Mouse (Mus musculus) midbrain, embryonic 14.5 days (tissue): Measurements from ENCODE around the gene Sgk1. TPM values are rescaled to one million over a fixed set of nuclear protein-coding genes. Genes with fewer than 3 reads are reported as not detected.

Source experiments
- ATAC-seq: fragments of 200-750 bp; cut with Nextera tagmentation; 2 replicates; pipeline ENCODE4 v1.8.0; 2017; ENCODE audit warnings: moderate number of reproducible peaks, moderate library complexity; ENCODE audit not compliant: low FRiP score, low TSS enrichment
- DNase-seq: peaks from one replicate; pipeline ENCODE4 v3.0.0-alpha.2; 2015
- H3K27ac ChIP-seq: fragments of 300-500 bp; sonication (generic); replicated peaks from 2 replicates; pipeline ENCODE4 v1.5.1; 2014; ENCODE audit warnings: mild to moderate bottlenecking, low read depth, low read length, moderate library complexity
- H3K27me3 ChIP-seq: fragments of 300-500 bp; sonication (generic); 2 replicates; pipeline ENCODE4 v1.6.1; 2014; ENCODE audit warnings: low read length, control low read depth, mixed read lengths; ENCODE audit not compliant: control insufficient read depth, insufficient read depth
- H3K36me3 ChIP-seq: fragments of 300-500 bp; sonication (generic); 2 replicates; pipeline ENCODE4 v1.6.1; 2014; ENCODE audit warnings: low read length, control low read depth; ENCODE audit not compliant: control insufficient read depth, insufficient read depth
- H3K4me1 ChIP-seq: fragments of 300-500 bp; sonication (generic); 2 replicates; pipeline ENCODE4 v1.6.1; 2014; ENCODE audit warnings: mild to moderate bottlenecking, antibody characterized with exemption, low read length, control low read depth; ENCODE audit not compliant: control insufficient read depth, insufficient read depth
- H3K4me2 ChIP-seq: fragments of 300-500 bp; sonication (generic); 2 replicates; pipeline ENCODE4 v1.6.1; 2014; ENCODE audit warnings: mild to moderate bottlenecking, low read length, moderate library complexity
- H3K4me3 ChIP-seq: fragments of 300-500 bp; sonication (generic); replicated peaks from 2 replicates; pipeline ENCODE4 v1.5.1; 2014; ENCODE audit warnings: low read depth, low read length
- H3K9ac ChIP-seq: fragments of 300-500 bp; sonication (generic); replicated peaks from 2 replicates; pipeline ENCODE4 v1.6.1; 2014; ENCODE audit warnings: mild to moderate bottlenecking, low read length, moderate library complexity
- H3K9me3 ChIP-seq: fragments of 300-500 bp; sonication (generic); 2 replicates; pipeline ENCODE4 v1.6.1; 2016; ENCODE audit warnings: low read length, control low read depth, mixed read lengths; ENCODE audit not compliant: control insufficient read depth
- WGBS: fragments of 180-500 bp; shearing (Covaris S2); extraction: QIAGEN DNeasy Blood & Tissue Kit; methylation state at CpG from one replicate; pipeline ENCODE4 v1.1.7; 2014; 5-methylcytosine and 5-hydroxymethylcytosine counted together
- polyA plus RNA-seq: library from polyadenylated mRNA; unstranded; fragments of >200 nt; fragmentation: Nextera tagmentation; extraction: Ambion mirVana; gene quantifications from 2 replicates; pipeline ENCODE4 v1.2.1, GENCODE M21; 2014

Gene Sgk1
- polyA plus RNA-seq, 1 experiment from 2014 or later: 47.9 TPM

DNA sequence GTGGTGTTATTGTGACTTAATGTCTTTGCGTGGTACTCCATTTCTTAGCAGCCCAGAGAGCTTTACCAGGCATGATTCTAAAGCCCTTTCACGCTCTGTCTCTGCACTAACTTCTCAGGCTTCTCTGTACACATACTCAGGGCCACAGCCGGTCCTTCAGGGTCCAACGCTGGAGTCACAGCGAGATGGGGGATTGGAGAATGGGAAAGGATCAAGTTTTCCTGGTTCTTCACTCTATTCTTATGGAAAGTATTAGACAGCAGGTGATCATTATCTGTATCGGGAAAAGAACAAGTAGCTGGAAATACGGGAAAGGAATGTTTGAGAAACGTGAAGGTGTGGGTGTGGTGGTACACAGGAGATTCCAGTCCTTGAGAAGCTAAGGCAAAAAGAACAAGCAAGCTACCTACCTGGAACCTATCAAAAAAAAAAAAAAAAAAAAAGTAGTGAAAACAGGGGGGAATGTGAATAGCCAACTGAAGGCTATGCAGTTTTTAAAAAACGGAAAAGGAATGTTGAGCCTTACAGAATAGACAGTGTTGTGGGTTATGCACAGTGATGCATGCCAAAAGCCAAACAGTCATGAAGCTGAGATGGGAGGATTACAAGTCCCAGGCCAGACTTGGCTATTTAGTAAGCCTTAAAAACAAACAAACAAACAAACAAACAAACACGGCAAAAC, 36.2 kb upstream of the Sgk1 start:
- DNase-seq: no peak
- WGBS: 70% methylated on average over 10 of the region's 10 CpGs
- H3K27me3 ChIP-seq: no peaks in the 10 kb centered on the region
- no peak overlapping the region for H3K4me2 ChIP-seq
- no peaks in the 10 kb centered on the region for H3K9me3 ChIP-seq
- H3K36me3 ChIP-seq: no peaks in the 10 kb centered on the region
- no peak for ATAC-seq
- no peak overlapping the region for H3K27ac ChIP-seq
- no peak overlapping the region for H3K9ac ChIP-seq
- no peak overlapping the region for H3K4me3 ChIP-seq
- H3K4me1 ChIP-seq: peaks cover 2% of the 10 kb centered on the region; the same call in 1 of the 2 replicates

DNA sequence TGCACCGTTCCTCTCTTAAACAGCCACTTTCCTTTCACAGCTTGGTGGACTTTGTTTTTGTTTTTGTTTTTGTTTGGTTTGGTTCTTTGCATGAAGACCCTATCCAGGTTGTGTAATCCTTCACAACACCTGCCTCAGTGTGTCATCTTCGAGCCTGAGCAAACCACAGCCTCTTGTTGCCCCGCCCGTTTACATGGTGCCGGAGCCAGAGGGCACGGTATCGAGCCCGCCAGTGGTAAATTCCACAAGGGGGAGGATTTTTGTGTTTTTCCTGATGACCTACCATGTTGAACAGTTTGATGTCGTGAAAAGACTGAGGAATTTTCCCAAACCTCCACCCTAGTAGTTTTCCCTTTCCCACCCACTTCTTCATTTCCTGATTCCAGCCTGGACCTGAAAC, 35.6 kb upstream of the Sgk1 start:
- 94% methylated on average over 9 of the region's 9 CpGs for WGBS
- no peaks in the 10 kb centered on the region for H3K36me3 ChIP-seq
- ATAC-seq (no peak), DNase-seq (no peak)
- H3K27me3 ChIP-seq: no peaks in the 10 kb centered on the region
- no peak overlapping the region for H3K27ac ChIP-seq
- H3K9ac ChIP-seq: no peak overlapping the region
- no peak overlapping the region for H3K4me3 ChIP-seq
- no peaks in the 10 kb centered on the region for H3K9me3 ChIP-seq
- peaks cover 2% of the 10 kb centered on the region; the same call in 1 of the 2 replicates for H3K4me1 ChIP-seq
- H3K4me2 ChIP-seq: no peak overlapping the region

DNA sequence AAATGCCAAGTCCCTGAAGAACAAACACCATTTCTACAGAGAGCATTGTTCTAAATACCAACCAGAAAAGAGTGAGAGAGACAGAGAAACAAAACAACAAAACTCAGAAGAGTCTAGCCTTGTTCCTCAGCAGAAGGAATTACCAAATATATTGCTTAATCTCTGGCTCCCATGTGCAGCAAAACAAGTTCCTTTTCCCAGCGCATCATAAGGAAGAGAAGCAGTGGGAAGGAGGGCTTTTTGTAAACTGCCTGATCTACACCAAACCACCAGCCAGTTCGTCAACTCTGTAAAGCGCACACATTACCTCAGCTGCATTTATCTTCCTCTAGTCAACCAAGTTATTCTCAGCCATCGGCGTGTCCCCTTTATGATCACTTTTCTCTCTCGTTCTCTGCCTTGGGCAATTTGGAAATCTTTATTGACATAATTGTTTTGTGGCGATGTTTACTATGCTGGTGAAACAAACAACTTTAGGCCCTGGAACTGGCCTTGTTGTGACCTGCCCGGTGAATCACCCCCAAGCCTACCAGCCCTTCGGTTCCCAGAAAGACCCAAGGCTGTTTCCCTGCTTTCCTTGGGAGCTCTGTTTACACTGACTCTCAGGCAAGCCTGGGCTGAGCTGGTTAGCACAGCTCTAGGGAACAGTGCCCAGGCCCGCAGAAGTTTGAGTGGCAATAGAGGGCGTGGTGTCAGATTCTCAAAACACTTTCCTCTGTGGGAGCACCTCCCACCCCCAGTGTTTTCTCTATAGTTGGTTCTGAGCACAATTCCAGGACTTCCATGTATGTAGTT, 34.8 kb upstream of the Sgk1 start:
- Histone ChIP-seq H3K9ac (no peak overlapping the region), H3K9me3 (no peaks in the 10 kb centered on the region), H3K27ac (no peak overlapping the region), H3K4me2 (no peak overlapping the region), H3K4me1 (peaks cover 2% of the 10 kb centered on the region; the same call in 1 of the 2 replicates), H3K36me3 (no peaks in the 10 kb centered on the region), H3K4me3 (no peak overlapping the region), H3K27me3 (no peaks in the 10 kb centered on the region)
- DNase-seq (no peak), ATAC-seq (no peak)
- 93% methylated on average over 11 of the region's 11 CpGs for WGBS

DNA sequence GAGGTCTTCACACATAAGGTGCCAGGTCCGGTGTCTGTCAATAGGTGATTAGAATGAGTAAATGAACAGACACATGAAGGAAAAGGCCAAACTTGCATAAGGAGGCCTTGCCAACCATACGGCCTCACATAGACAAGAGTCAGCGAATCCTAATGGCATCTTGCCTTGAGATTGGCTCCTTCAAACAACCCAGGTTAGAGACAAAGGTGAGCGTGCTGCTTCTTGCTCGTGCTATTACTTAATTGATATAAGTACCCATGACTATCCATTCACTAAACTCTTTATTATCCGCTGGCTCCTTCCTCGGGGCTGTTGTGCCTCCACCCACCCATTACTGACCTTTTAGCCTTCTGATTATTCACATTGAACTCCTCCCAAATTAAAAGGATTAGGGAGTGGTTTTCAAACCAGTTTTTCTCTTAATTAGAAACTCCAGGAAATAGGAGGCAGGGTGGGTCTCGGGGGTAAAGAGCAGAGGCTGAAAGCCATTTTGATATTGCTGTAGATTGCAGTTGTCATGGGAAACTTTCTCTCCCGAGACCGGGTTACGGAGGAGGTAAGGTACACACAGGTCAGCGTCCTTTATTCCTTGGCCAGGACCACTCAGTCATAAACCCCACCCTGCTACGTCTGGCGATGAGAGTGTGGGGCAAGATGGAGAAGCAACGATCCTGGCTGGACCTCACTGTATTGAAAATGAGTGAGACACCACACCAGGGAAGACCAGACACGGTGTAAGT, 33.9 kb upstream of the Sgk1 start:
- no peaks in the 10 kb centered on the region for H3K27me3 ChIP-seq
- 83% methylated on average over 16 of the region's 16 CpGs for WGBS
- no peaks in the 10 kb centered on the region for H3K9me3 ChIP-seq
- ATAC-seq (no peak), DNase-seq (no peak)
- H3K4me2 ChIP-seq: no peak overlapping the region
- no peak overlapping the region for H3K9ac ChIP-seq
- no peak overlapping the region for H3K4me3 ChIP-seq
- no peak overlapping the region for H3K27ac ChIP-seq
- H3K4me1 ChIP-seq: peaks cover 2% of the 10 kb centered on the region; the same call in 1 of the 2 replicates
- no peaks in the 10 kb centered on the region for H3K36me3 ChIP-seq

DNA sequence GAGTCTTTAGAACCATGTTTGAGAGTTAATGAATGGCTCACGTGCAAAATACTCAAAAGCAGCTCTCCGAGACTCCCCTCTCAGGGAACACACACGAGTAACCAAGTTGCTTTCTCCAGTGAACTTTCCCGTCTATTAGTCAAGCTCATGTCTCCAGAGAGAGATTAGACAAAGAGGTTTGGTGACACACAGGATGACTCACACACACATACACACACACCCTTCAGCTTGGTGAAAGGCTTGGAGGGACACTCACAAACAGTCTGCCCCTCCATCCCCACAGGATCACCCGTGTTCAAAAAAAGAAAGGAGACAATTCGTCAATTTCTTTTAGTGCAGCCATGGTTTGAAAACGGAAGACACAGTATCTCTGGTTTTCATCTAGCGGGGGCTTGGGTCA, 32.7 kb upstream of the Sgk1 start:
- no peak for DNase-seq
- 88% methylated on average over 8 of the region's 8 CpGs for WGBS
- no peak overlapping the region for H3K27ac ChIP-seq
- H3K4me2 ChIP-seq: no peak overlapping the region
- H3K27me3 ChIP-seq: no peaks in the 10 kb centered on the region
- no peak overlapping the region for H3K9ac ChIP-seq
- H3K36me3 ChIP-seq: no peaks in the 10 kb centered on the region
- peaks cover 2% of the 10 kb centered on the region; the same call in 1 of the 2 replicates for H3K4me1 ChIP-seq
- H3K9me3 ChIP-seq: no peaks in the 10 kb centered on the region
- no peak overlapping the region for H3K4me3 ChIP-seq
- no peak for ATAC-seq

DNA sequence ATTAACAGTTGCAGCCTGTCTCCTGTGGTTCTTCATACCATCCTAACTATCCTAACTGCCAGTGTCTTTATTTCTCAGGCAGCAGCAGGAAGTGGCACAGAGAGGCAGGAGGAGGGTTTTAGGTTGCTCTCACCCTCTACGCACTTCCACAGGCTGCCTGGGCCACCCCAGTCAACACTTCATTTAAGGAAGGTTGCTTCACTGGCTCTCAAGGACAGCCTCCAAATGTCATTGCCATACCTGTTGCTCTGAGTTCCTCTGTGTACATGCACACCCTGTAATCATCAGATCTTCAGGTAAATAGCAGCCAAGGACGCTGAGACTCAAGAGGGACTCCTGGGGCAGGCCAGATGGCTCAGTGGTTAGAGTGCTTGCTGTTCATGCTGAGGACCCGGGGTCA, 31.7 kb upstream of the Sgk1 start:
- Histone ChIP-seq H3K4me3 (no peak overlapping the region), H3K27ac (no peak overlapping the region), H3K36me3 (no peaks in the 10 kb centered on the region), H3K4me2 (no peak overlapping the region), H3K9me3 (no peaks in the 10 kb centered on the region), H3K4me1 (no peaks in the 10 kb centered on the region), H3K9ac (no peak overlapping the region), H3K27me3 (no peaks in the 10 kb centered on the region)
- no peak for ATAC-seq
- 87% methylated on average over 3 of the region's 3 CpGs for WGBS
- DNase-seq: no peak

DNA sequence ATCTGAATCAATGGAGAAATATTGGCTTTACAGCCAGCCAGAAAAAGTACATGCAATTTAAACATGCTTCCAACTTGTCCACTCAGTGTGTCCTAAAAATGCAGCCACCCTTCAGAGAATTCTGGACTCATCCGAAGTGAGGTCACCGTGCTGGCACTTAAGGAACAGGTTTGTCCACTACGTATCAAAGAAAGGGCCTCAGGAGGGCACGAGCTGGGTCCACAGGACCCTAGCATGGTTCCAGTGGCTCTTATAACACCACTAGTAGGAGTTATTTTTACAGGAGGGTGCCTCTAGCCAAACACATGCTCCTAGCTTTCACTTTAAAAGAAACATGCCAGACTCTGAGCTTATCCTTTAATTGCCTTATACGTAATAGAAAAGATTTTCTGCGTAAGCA, 28.9 kb upstream of the Sgk1 start:
- ATAC-seq (no peak), DNase-seq (no peak)
- H3K36me3 ChIP-seq: no peaks in the 10 kb centered on the region
- H3K27ac ChIP-seq: no peak overlapping the region
- no peak overlapping the region for H3K4me2 ChIP-seq
- no peaks in the 10 kb centered on the region for H3K9me3 ChIP-seq
- H3K27me3 ChIP-seq: no peaks in the 10 kb centered on the region
- 90% methylated on average over 6 of the region's 6 CpGs for WGBS
- H3K9ac ChIP-seq: no peak overlapping the region
- no peaks in the 10 kb centered on the region for H3K4me1 ChIP-seq
- H3K4me3 ChIP-seq: no peak overlapping the region

DNA sequence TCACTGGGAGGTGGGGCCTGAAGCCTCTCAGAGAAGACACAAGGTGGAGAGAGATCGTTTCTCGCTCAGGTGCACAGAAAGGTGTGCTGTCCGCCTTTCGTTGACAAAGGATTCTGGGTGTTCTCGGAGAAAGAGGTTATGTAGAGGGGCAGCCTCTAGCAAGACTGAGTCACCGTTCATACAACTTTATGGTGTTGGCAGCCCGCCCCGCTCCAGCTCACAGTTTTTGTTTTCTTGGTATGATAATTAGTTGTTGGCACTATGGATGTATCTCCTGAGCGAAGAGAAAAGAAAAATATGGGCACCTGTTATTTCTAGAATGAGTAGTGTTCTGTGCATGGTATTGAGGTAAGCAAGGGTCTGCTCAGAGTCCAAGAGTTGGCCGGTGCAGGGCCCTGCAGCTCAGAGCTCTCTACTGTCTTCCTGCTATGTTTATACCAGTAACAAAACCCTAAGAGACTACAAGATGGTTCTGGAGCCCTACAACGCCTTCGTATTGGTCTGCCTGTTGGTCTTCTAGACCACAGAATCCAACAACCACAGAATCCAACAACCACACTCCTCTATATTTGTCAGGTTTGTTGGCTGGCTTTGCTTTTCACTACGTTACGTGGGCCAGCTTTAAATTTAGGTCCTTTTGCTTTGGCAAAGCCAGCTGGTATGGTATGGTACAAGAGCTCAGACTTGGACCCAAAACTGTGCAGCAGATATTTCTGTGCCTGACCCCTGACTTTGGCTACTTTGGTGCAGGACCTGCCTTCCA, 28.2 kb upstream of the Sgk1 start:
- no peak for DNase-seq
- 95% methylated on average over 14 of the region's 14 CpGs for WGBS
- H3K4me3 ChIP-seq: no peak overlapping the region

More for the DNA sequence above, 28.2 kb upstream of the Sgk1 start:
- H3K9ac ChIP-seq: no peak overlapping the region
- no peaks in the 10 kb centered on the region for H3K4me1 ChIP-seq
- H3K27ac ChIP-seq: no peak overlapping the region
- H3K4me2 ChIP-seq: no peak overlapping the region
- no peaks in the 10 kb centered on the region for H3K9me3 ChIP-seq
- ATAC-seq: no peak
- H3K27me3 ChIP-seq: no peaks in the 10 kb centered on the region
- no peaks in the 10 kb centered on the region for H3K36me3 ChIP-seq
